Mouse (Mus musculus) spleen, postnatal 36 days (tissue): ENCODE measurements around the gene Bmpr1a.

Experiments used
- DNase-seq, 2 experiments: peaks; one replicate each; pipeline ENCODE4 v3.0.0; 2022; ENCODE audit warnings: low spot score in 2 of 2, mixed read lengths in 1 of 2

Bmpr1a gene

GRCm38 (mm10) chr14:34503325-34503647 lies at the start of gene Bmpr1a:
Bmpr1a (minus strand) TSS chr14:34503341.
- no peak for DNase-seq

GRCm38 (mm10) chr14:34552226-34552625 lies 49.1 kb upstream of the Bmpr1a start:
- no peak for DNase-seq

- peak; percentile 22 to 24 for DNase-seq
These were observed 46.0 kb upstream of the Bmpr1a start for GRCm38 (mm10) chr14:34549004-34549671.

GRCm38 (mm10) chr14:34548391-34549001 lies 45.4 kb upstream of the Bmpr1a start:
- DNase-seq = no peak

GRCm38 (mm10) chr14:34544545-34544944 lies 41.4 kb upstream of the Bmpr1a start:
- no peak for DNase-seq

GRCm38 (mm10) chr14:34544001-34544400 lies 40.9 kb upstream of the Bmpr1a start:
- no peak for DNase-seq

GRCm38 (mm10) chr14:34543596-34543995 lies 40.5 kb upstream of the Bmpr1a start:
- DNase-seq = no peak

- DNase-seq = no peak
These were observed 38.8 kb upstream of the Bmpr1a start for GRCm38 (mm10) chr14:34541896-34542295.

- DNase-seq = peak in 1 of 2 experiments; percentile 7
These were observed 37.6 kb upstream of the Bmpr1a start for GRCm38 (mm10) chr14:34540685-34541162.

- no peak for DNase-seq
These were observed 32.7 kb upstream of the Bmpr1a start for GRCm38 (mm10) chr14:34535883-34536282.

GRCm38 (mm10) chr14:34533537-34533936 lies 30.4 kb upstream of the Bmpr1a start:
- DNase-seq = no peak

- no peak for DNase-seq
These were observed 29.4 kb upstream of the Bmpr1a start for GRCm38 (mm10) chr14:34532536-34532935.

GRCm38 (mm10) chr14:34528804-34529203 lies 25.7 kb upstream of the Bmpr1a start:
- DNase-seq = no peak

GRCm38 (mm10) chr14:34522701-34523100 lies 19.6 kb upstream of the Bmpr1a start, which contains the start of gene 9230112D13Rik:
9230112D13Rik (minus strand) TSS chr14:34522801.
- DNase-seq = no peak

GRCm38 (mm10) chr14:34517959-34518544 lies 14.9 kb upstream of the Bmpr1a start:
- no peak for DNase-seq

GRCm38 (mm10) chr14:34516960-34517577 lies 13.9 kb upstream of the Bmpr1a start:
- no peak for DNase-seq

GRCm38 (mm10) chr14:34515860-34516259 lies 12.7 kb upstream of the Bmpr1a start:
- DNase-seq = no peak

- no peak for DNase-seq
These were observed 11.0 kb upstream of the Bmpr1a start for GRCm38 (mm10) chr14:34514120-34514519.

GRCm38 (mm10) chr14:34512602-34513001 lies 9.5 kb upstream of the Bmpr1a start:
- DNase-seq = no peak

GRCm38 (mm10) chr14:34511901-34512300 lies 8.8 kb upstream of the Bmpr1a start:
- no peak for DNase-seq

GRCm38 (mm10) chr14:34508842-34509439 lies 5.8 kb upstream of the Bmpr1a start:
- no peak for DNase-seq

GRCm38 (mm10) chr14:34508187-34508840 lies 5.2 kb upstream of the Bmpr1a start:
- no peak for DNase-seq
